Mouse (Mus musculus): ENCODE measurements around the gene Piga. TPM values are rescaled to one million over a fixed set of nuclear protein-coding genes. Genes with fewer than 3 reads are reported as not detected.

Piga gene
- total RNA-seq (2021) (10 to 100 TPM in 1 of 2 experiments, 1 to 10 TPM in 1; 5.1 to 10.9 TPM), polyA plus RNA-seq (2012; rRNA removed) (1.1 and 1.4 TPM in 2 replicates)
- long read RNA-seq, partial matches to known transcripts: 2 of 3 reads
- long read RNA-seq, other reads (novel, unspliced or antisense): 1 of 3 reads

GRCm38 (mm10) chrX:164419471-164419939, at the start of gene Piga:
Piga (plus strand) TSS chrX:164419787.
- DNase-seq: peak; percentile 94

- no peak for DNase-seq
Measured at GRCm38 (mm10) chrX:164370576-164370975, 49.0 kb upstream of the Piga start.

GRCm38 (mm10) chrX:164373081-164373480, 46.5 kb upstream of the Piga start, which contains the start of gene Vegfd:
Vegfd (plus strand) TSS chrX:164373378.
- peak; percentile 76 for DNase-seq

- peak; percentile 28 for DNase-seq
Measured at GRCm38 (mm10) chrX:164374586-164374985, 45.0 kb upstream of the Piga start.

- DNase-seq: no peak
Measured at GRCm38 (mm10) chrX:164379721-164380120, 39.9 kb upstream of the Piga start.

GRCm38 (mm10) chrX:164381618-164382408, 37.8 kb upstream of the Piga start:
- DNase-seq: peak; percentile 90

GRCm38 (mm10) chrX:164394091-164394490, 25.5 kb upstream of the Piga start:
- no peak for DNase-seq

GRCm38 (mm10) chrX:164398456-164398855, 21.1 kb upstream of the Piga start:
- no peak for DNase-seq

GRCm38 (mm10) chrX:164405080-164405649, 14.4 kb upstream of the Piga start:
- DNase-seq: no peak

GRCm38 (mm10) chrX:164406133-164407022, 13.2 kb upstream of the Piga start:
- DNase-seq: no peak

GRCm38 (mm10) chrX:164408301-164408927, 11.2 kb upstream of the Piga start:
- DNase-seq: no peak

GRCm38 (mm10) chrX:164410562-164410961, 9.0 kb upstream of the Piga start:
- DNase-seq: no peak

- DNase-seq: no peak
Measured at GRCm38 (mm10) chrX:164416803-164417202, 2.8 kb upstream of the Piga start.

- no peak for DNase-seq
Measured at GRCm38 (mm10) chrX:164418008-164418407, 1.6 kb upstream of the Piga start.

- no peak for DNase-seq
Measured at GRCm38 (mm10) chrX:164419955-164420354, 368 bp downstream of the Piga start.

- no peak for DNase-seq
Measured at GRCm38 (mm10) chrX:164420518-164420917, 931 bp downstream of the Piga start.

- DNase-seq: no peak
Measured at GRCm38 (mm10) chrX:164424821-164425220, 5.2 kb downstream of the Piga start.

- DNase-seq: no peak
Measured at GRCm38 (mm10) chrX:164427295-164427694, 7.7 kb downstream of the Piga start.

GRCm38 (mm10) chrX:164428224-164428623, 8.6 kb downstream of the Piga start:
- DNase-seq: no peak

GRCm38 (mm10) chrX:164430621-164431020, 11.0 kb downstream of the Piga start:
- DNase-seq: no peak

GRCm38 (mm10) chrX:164431133-164431532, 11.5 kb downstream of the Piga start:
- DNase-seq: no peak

- DNase-seq: peak; percentile 40
Measured at GRCm38 (mm10) chrX:164431541-164431940, 12.0 kb downstream of the Piga start.

All from adrenal gland, adult 2 months (tissue).